Mouse (Mus musculus): ENCODE results near the gene Pbdc1.
"Not testable (repeated sequence)": the region's sequence is repeated elsewhere in the genome, so short reads cannot be mapped to it uniquely, and the experiment has no call there.

Pbdc1 gene

DNA sequence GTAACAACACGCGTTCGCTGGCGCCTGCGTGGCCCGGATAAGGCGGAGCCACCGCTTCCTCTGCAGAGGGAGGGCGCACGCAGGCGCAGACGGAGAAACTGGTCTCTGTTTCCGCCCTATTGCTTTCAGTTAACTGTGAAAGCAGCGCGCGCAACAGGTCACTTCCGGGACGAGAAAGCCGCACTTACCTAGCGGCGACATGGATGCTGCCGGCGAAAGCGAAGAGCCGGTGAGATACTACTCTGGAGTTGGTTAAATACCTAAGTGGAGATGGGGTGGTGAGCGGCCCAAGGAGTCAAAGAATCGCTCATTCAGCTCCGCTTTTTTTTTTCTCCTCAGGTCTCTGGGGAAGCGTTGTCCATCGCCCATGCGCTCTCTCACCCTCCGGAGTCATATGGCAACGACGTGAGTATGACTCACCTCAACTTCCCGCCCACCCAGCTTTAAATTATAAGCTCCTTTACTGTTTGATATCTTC, at the start of gene Pbdc1:
TSS of gene Pbdc1 (plus strand) at position 142 of the 478 bp plus-strand sequence.
- peak; percentile 83 for DNase-seq (ENCODE audit: extremely low spot score, low spot score)

DNA sequence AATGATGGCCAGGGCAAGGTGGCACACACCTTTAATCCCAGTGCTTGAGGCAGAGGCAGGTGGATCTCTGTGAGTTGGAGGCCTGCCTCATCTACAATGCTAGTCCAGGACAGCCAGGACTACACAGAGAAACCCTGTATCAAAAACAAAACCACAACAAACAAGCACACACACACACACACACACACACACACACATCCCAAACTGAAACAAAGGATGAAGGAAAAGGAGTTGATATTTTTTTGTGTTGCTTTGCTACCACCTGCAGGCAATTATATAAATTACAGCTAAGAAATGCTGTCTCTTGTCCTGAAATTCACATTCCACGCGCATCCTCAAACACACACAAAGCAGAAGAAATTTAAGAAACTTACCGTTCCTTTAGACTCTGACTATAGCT, 41.9 kb upstream of the Pbdc1 start:
- no peak for DNase-seq (ENCODE audit: extremely low spot score, low spot score)

DNA sequence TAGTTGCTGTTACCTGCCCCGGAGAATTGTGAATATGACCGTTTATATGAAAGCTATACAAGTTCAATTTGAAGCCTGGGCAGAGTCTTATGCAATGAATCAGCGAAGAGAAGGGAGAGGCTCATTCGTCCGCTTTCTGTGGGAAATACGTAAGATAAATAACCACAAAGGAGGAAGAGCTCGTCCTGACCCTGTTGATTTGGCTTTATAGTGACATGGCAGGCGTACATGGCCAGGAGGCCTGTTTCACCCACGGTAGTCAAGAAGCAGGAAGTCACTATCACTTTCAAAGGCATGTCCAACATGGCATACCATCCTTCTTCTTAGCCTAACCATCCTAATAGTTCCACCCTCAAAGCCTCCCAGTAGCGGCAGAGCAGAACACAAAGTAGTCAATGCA, 15.3 kb upstream of the Pbdc1 start:
- no peak for DNase-seq (ENCODE audit: extremely low spot score, low spot score)

DNA sequence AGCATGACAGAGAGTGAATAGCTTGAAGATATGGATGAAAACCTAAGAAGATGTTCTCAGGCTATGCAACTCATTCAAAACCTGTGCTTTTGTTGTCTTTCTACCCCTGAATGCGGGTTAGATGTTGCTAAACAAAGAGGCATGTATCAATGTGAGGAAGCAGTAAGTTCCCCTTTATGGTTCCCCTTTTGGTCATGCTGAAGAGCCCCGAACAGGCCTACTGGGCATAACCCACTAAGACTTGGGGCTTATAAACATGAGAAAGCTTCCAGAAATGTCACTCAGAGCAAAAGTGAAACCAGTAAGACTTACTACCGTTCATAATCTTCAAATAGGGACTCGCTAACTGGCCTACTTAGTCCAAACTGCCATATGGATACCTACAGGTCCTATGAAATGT, 14.8 kb upstream of the Pbdc1 start:
- no peak for DNase-seq (ENCODE audit: extremely low spot score, low spot score)

DNA sequence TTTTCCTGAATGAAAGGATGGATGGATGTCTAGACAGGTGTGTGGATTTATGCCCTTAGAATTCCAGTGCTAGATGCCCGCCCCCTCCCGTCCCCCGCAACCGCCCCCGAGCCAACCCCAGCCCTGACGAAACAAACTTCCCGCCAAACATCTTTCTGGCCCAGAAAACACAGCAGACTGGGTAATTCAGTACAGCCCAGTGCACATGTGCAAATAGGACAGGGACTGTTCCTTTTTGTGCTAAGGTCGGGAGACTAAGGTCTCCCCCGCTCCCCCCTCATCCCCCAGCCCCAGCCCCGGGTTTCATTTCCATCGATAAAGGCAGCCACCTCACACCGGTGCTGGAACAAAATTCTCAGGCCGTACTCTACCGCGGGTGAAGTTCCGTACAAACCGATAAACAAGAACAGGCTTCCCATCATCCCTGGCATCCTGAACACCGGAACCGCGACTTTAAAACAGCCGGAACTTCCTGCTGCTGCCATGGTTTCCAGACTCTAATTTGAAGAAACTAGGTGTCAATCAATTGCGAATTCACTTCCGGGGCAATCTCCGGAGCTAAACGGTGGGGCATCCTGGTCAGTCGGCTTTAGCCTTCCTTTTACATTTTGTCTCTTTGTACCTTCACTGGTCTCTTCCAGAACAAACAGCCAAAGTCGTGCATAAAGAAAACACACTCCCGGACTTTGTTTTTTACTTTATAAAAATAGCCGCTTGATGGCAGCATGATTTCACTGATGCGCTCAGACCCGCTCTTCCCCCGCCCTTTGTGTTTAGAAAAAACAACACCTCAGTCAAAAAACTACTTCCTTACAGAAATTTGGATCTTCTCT, 9.7 kb upstream of the Pbdc1 start:
- DNase-seq (ENCODE audit: extremely low spot score, low spot score), result peak; percentile 78

DNA sequence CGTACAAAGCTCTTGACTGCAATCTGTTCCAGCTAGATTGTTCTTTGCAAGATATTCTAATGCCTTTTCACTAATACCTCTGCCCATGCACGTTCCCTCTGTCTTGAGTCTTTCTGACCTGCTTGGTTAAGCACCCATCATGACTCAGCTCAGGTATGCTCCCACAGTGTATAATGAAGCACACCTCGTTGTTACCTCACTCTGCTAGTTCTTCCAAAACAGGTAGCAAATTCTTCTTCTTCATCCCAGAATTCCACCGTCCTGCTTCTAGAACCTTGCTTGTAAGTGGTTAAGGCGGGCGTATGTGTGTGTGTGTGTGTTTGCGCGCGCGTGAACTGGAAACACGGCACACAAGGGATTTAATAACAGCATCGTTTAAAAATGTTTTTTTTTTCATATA, 405 bp upstream of the Pbdc1 start:
- DNase-seq (ENCODE audit: extremely low spot score, low spot score), result no peak

DNA sequence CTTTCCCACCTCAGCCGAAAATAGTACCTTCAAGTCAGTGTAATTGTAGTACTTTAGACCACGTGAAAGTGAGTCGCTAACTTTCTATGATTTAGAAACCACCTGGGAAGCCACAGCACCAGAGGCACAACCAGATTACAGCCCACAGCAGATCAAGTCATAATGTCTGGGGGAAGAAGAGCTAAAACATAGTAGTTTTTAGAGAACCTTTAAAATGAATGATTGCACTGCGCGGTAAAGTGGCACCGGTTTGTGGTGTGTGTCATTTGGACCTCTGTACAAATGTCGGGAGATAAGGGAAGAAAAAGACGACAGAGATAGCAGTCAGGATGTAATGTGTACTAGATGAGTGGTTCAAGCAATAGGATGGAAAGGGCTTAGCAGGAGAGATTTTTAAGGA, 540 bp downstream of the Pbdc1 start:
- DNase-seq (ENCODE audit: extremely low spot score, low spot score), result no peak

DNA sequence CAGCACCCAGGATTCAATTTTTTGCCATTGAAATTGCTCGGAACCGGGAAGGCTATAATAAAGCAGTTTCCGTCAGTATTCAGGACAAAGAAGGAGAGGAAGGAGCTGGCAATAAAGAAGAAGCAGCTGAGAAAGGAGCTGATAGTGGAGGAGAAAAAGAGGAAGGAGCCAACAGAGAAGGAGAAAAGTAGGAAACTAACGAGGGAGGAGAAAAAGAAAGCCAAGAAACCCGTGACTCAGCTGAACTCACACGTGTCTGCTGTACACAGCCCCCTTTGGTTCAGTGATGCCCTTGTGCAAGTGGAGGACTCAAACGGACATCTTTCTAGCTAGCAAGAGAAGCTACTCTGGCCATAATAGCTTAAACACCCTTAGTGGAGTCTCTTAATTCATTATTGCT, 3.5 kb downstream of the Pbdc1 start:
- DNase-seq (ENCODE audit: extremely low spot score, low spot score), result not testable (repeated sequence)

DNA sequence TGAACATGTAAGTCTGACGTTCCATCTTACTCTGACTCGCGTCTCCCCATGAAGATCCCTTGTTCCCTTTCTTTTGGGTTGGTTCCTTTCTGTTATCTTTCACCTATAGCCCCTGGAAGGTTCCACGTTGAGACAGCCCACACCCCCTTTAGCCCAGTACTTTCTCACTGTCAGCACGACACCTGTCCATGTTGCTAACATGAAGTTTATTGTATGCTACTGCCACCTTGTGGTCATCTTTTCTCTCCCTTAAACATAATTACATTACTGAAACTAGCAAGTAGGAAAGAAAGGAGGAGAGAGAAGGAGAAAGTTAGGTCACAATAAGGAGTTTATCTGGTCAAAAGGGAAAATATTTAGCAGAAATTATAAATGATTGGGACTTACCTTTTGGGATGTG, 24.6 kb downstream of the Pbdc1 start:
- no peak for DNase-seq (ENCODE audit: extremely low spot score, low spot score)

DNA sequence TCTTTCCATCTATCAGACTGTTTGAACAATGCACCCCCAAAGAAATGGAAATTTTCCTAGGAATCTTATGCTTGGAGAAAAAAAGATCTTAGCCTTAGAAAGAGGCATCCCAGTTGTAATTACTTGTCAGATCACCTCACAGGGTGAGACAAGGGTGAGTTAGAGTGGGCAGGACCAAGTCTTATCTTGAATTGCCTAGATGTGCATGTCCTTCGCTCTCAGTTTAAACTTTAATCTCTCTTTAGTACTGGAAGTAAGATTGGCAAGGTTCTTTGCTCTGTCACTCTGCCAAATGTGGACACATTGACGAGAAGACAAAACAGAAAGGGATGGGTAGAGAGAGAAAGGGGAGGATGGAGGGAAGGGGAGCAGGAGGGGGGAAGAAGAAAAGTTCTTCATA, 35.4 kb downstream of the Pbdc1 start:
- DNase-seq (ENCODE audit: extremely low spot score, low spot score), result no peak

DNA sequence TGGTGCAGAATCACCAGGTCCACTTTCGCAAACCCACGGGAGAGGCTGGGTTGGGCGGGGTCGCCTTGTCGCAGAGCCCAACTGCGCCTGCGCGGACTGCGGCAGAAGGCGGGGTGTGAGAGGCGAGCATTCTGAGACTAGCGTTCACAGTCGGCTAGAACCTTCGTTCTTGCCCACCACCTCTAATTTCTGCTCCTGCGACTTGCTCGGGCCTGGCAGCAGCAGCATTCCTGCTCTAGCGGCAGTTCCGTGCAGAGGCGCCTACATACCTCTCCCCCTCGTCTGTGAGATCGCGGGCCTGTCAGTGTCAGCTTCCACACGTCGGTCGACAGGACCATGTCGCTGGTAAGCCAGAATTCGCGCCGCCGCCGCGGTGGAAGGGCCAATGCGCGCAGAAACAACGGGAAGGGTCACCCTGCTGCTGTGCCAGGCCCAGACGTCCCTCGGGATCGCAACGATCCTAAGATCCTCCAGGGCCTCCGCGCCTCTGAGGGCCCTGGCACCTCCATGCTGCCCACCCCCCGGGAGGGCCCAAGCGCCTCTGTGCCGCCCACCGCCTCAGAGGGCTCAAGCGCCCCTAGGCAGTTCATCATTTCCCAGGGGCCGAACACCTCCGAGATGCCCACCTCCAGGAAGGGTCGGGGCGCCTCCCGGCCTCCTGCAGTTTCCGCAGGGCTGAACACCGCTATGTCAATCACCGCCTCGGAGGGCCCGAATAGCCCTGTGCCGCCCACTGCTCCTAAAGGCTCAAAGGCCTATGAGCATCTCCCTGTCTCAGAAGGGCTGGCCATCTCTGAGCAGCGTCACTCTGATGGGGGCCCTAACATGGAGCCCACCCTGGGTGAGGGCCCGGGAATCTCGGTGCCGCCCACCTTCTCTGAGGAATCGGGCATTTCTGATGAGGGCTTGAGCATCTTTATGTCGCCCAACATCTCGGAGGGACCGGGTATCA, 41.0 kb downstream of the Pbdc1 start, which contains the start of gene Magee1:
TSS of gene Magee1 (plus strand) at position 104 of the 952 bp plus-strand sequence.
- DNase-seq (ENCODE audit: extremely low spot score, low spot score), result peak; percentile 65

DNA sequence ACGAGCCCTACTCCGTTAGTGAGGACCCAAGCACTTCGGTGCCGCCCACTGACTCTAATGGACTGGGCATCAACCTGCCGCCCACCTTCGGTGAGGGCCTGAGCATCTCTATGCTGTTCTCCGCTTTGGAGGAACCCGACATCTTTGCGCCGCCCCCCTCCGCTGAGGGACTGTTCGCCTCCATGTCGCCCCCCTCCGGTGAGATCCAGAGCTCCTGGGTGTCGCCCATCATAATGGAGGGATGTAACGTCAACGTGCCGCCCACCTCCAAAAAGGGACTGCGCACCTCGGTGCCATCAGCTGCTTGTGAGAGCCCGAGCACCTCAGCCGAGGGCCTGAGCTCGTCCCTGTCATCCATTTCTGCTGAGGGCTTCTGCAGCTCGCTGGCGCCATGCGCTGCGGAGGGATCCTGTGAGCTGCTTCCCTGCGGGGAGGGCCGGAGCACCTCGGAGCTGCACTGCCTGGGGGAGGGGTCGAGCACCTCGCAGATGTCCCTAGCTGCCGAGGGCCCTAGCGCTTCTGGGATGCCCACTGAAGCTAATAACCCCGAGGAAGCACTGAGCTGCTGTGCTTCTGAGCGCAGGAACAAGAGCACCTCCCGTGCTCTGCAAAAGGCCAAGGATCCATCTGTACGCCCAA, 41.8 kb downstream of the Pbdc1 start:
- DNase-seq (ENCODE audit: extremely low spot score, low spot score), result peak; percentile 61

DNA sequence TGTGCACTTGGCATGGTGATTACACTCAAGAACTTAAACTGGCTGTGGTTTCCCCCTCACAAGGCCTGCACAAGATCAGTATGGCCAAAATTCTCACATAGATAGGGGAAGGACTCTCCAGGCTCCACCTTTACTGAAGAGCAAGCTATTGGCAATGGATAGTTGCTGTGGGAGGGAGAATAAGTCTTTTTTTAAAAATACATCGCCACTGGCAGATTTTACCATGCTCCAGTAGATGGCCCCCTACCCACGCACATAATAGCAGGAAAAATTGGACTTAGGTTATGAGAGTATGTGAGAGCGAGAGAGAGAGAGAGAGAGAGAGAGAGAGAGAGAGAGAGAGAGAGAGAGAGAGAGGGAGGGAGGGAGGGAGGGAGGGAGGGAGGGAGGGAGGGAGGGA, 45.3 kb downstream of the Pbdc1 start:
- DNase-seq (ENCODE audit: extremely low spot score, low spot score), result no peak

DNA sequence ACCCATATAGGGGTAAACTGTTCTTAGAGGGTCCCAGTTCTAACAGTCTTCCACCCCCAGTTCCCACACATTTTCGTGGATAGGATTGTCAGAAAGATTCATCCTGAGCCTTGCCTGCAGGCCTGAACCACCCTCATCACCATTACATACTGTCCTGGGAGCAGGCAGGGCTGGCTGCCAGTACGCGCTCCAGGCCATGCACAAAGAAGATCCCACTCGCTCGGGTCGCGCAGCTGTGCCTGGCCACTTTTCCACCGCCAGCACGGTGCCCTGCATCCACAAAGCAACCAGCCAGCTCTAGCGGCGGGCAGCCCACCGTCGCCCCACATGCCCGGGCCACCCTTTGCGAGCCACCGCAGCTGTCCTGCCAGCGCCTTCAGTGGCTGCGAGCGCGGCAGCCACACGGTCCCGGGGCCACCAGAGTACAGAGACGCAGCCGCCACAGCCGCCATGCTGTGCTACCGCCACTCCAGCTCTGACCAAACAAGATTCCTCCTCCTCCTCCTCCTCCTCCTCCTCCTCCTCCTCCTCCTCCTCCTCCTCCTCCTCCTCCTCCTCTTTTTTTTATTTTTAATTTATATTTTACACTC, 72.4 kb downstream of the Pbdc1 start:
- DNase-seq (ENCODE audit: extremely low spot score, low spot score), result no peak

DNA sequence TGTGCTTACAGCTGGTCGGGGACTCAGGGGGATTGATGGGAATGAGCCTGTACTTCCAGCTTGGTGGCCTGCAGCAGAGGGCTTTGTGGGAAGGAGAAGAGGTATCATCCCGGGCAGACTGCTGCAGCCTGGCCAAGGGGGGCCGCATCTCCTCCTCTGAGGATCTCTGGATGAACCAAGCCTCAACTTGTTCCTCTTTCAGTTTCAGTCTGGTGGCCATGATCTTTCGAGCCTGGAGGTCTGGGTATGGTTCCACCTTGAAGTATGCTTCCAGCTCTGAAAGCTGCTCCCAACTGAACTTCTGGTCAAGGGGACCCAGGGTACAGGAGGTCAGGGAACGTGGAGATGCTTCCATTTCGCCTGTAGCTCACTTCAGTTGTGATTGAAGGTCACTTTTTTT, 85.5 kb downstream of the Pbdc1 start:
- DNase-seq (ENCODE audit: extremely low spot score, low spot score), result not testable (repeated sequence)
